Mouse (Mus musculus): ENCODE measurements around the gene Hist1h4c.
"Not testable (repeated sequence)": the region's sequence is repeated elsewhere in the genome, so short reads cannot be mapped to it uniquely, and the experiment has no call there.

Gene Hist1h4c

GRCm38 (mm10) chr13:23696061-23696474 is 2.2 kb downstream of the Hist1h4c start:
- no peak for DNase-seq (ENCODE audit: low spot score in 2 of 2)

GRCm38 (mm10) chr13:23695514-23695913 is 2.7 kb downstream of the Hist1h4c start, which contains the start of gene Hist1h1t:
Hist1h1t (plus strand) TSS chr13:23695814.
- no peak for DNase-seq (ENCODE audit: low spot score in 2 of 2)

- no peak for DNase-seq (ENCODE audit: low spot score in 2 of 2)
These were observed 3.3 kb downstream of the Hist1h4c start for GRCm38 (mm10) chr13:23694956-23695355.

- no peak for DNase-seq (ENCODE audit: low spot score in 2 of 2)
These were observed 4.3 kb downstream of the Hist1h4c start for GRCm38 (mm10) chr13:23693856-23694440.

GRCm38 (mm10) chr13:23689459-23689858 is 8.8 kb downstream of the Hist1h4c start:
- DNase-seq (ENCODE audit: low spot score in 2 of 2): no peak

- no peak for DNase-seq (ENCODE audit: low spot score in 2 of 2)
These were observed 9.3 kb downstream of the Hist1h4c start for GRCm38 (mm10) chr13:23688956-23689355.

GRCm38 (mm10) chr13:23687907-23688306 is 10.3 kb downstream of the Hist1h4c start:
- no peak for DNase-seq (ENCODE audit: low spot score in 2 of 2)

- no peak for DNase-seq (ENCODE audit: low spot score in 2 of 2)
These were observed 11.1 kb downstream of the Hist1h4c start for GRCm38 (mm10) chr13:23687181-23687580.

- DNase-seq (ENCODE audit: low spot score in 2 of 2): no peak
These were observed 12.3 kb downstream of the Hist1h4c start for GRCm38 (mm10) chr13:23685966-23686365.

- DNase-seq (ENCODE audit: low spot score in 2 of 2): no peak
These were observed 13.0 kb downstream of the Hist1h4c start for GRCm38 (mm10) chr13:23685121-23685861.

GRCm38 (mm10) chr13:23684295-23684945 is 13.8 kb downstream of the Hist1h4c start:
- not testable (repeated sequence) for DNase-seq (ENCODE audit: low spot score in 2 of 2)

GRCm38 (mm10) chr13:23683755-23684281 is 14.4 kb downstream of the Hist1h4c start, which contains the start of the genes Hist1h2ac and Hist1h2bc:
Hist1h2ac (minus strand) TSS chr13:23683948.
Hist1h2bc (plus strand) TSS chr13:23684199.
- peak; percentile 68 to 71 for DNase-seq (ENCODE audit: low spot score in 2 of 2)

- not testable (repeated sequence) for DNase-seq (ENCODE audit: low spot score in 2 of 2)
These were observed 15.1 kb downstream of the Hist1h4c start for GRCm38 (mm10) chr13:23682947-23683754.

GRCm38 (mm10) chr13:23682623-23682946 is 15.7 kb downstream of the Hist1h4c start:
- no peak for DNase-seq (ENCODE audit: low spot score in 2 of 2)

- DNase-seq (ENCODE audit: low spot score in 2 of 2): no peak
These were observed 16.2 kb downstream of the Hist1h4c start for GRCm38 (mm10) chr13:23681990-23682582.

- DNase-seq (ENCODE audit: low spot score in 2 of 2): no peak
These were observed 35.7 kb downstream of the Hist1h4c start for GRCm38 (mm10) chr13:23662536-23662935.

- DNase-seq (ENCODE audit: low spot score in 2 of 2): no peak
These were observed 38.5 kb downstream of the Hist1h4c start for GRCm38 (mm10) chr13:23659636-23660366.
